Comparison of ENCODE assay signal across 22 mouse cellular contexts in the genomic region with DNA sequence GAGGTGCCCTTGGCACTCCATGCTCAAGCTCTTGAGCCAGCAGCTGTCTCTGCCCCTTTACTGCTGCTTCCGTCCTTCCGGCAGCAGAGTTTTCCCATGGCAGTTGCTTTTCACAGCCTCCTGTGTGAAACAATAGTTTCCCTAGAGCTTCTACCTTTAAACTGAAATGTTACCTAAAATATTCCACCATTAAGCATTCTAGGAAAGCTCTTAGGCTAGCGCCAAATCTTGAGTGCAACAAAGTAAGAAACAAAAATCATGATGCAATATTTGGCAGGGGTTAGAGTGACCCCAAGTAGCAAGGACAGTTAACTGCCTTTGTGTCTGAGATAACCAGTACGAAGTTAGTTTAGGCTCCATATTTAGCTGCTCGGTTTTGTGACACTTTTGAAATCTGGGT.
"Had no signal": no experiment of that assay in that cellular context is flagged by ENCODE, and none has a peak within 500 bp of the region (broad histone marks: within the 10 kb centered on the region; RNA-seq: fewer than 3 reads in every experiment).

No protein-coding gene starts in this region.

- H3K27me3 ChIP-seq: limb, embryonic 12.5 days; limb, embryonic 15.5 days; midbrain, embryonic 12.5 days; midbrain, embryonic 15.5 days; neural tube, embryonic 12.5 days; neural tube, embryonic 15.5 days; stomach, embryonic 15.5 days had no signal

- H3K27ac ChIP-seq: kidney, postnatal 0 days; limb, embryonic 12.5 days; limb, embryonic 15.5 days; liver, embryonic 14.5 days; macrophage; midbrain, embryonic 12.5 days; midbrain, embryonic 15.5 days; neural tube, embryonic 12.5 days; neural tube, embryonic 15.5 days; stomach, embryonic 15.5 days had no signal

- H3K9me3 ChIP-seq: limb, embryonic 12.5 days; limb, embryonic 15.5 days; midbrain, embryonic 12.5 days; midbrain, embryonic 15.5 days; neural tube, embryonic 12.5 days; neural tube, embryonic 15.5 days; stomach, embryonic 15.5 days had no signal

- H3K36me3 ChIP-seq: limb, embryonic 12.5 days; limb, embryonic 15.5 days; midbrain, embryonic 12.5 days; midbrain, embryonic 15.5 days; neural tube, embryonic 12.5 days; neural tube, embryonic 15.5 days; stomach, embryonic 15.5 days had no signal

- H3K4me1 ChIP-seq: limb, embryonic 12.5 days; limb, embryonic 15.5 days; midbrain, embryonic 15.5 days; neural tube, embryonic 12.5 days; neural tube, embryonic 15.5 days; stomach, embryonic 15.5 days had no signal

- H3K4me3 ChIP-seq: limb, embryonic 12.5 days; limb, embryonic 15.5 days; midbrain, embryonic 12.5 days; midbrain, embryonic 15.5 days; neural tube, embryonic 12.5 days; neural tube, embryonic 15.5 days; stomach, embryonic 15.5 days had no signal

- H3K4me2 ChIP-seq: limb, embryonic 12.5 days; limb, embryonic 15.5 days; liver, embryonic 11.5 days; lung, embryonic 14.5 days; midbrain, embryonic 12.5 days; midbrain, embryonic 15.5 days; neural tube, embryonic 12.5 days; neural tube, embryonic 15.5 days; stomach, embryonic 15.5 days had no signal

- DNase-seq: kidney, postnatal 25 days; left cerebral cortex, postnatal 4 days; liver, postnatal 0 days; lung, embryonic 14.5 days; right cerebral cortex, adult 18-20 months; right cerebral cortex, postnatal 14 days; right cerebral cortex, postnatal 4 days; thymus, adult 2 months; thymus, postnatal 14 days; thymus, postnatal 4 days had no signal

- H3K9ac ChIP-seq: limb, embryonic 12.5 days; limb, embryonic 15.5 days; liver, embryonic 14.5 days; liver, postnatal 0 days; lung, embryonic 14.5 days; midbrain, embryonic 12.5 days; midbrain, embryonic 15.5 days; neural tube, embryonic 12.5 days; neural tube, embryonic 15.5 days; stomach, embryonic 15.5 days had no signal

- ATAC-seq: liver, postnatal 0 days; lung, postnatal 0 days; midbrain, embryonic 15.5 days had no signal
